Mouse (Mus musculus) adrenal gland, postnatal 0 days (tissue): Measurements from ENCODE around the gene Mdm4. TPM values are rescaled to one million over a fixed set of nuclear protein-coding genes. Genes with fewer than 3 reads are reported as not detected.

Experiments used
- microRNA-seq: library from miRNA; unstranded; fragments of <30 nt; microRNA quantifications from one replicate; pipeline ENCODE4, GENCODE M21; 2016; ENCODE audit warnings: borderline replicate concordance; ENCODE audit not compliant: insufficient number of aligned reads
- polyA plus RNA-seq: library from polyadenylated mRNA; unstranded; fragments of >200 nt; fragmentation: Nextera tagmentation; extraction: Ambion mirVana; gene quantifications from 2 replicates; pipeline ENCODE4 v1.2.1, GENCODE M21; 2015

The Mdm4 gene
- polyA plus RNA-seq = 9.3 and 16.1 TPM in 2 replicates

DNA sequence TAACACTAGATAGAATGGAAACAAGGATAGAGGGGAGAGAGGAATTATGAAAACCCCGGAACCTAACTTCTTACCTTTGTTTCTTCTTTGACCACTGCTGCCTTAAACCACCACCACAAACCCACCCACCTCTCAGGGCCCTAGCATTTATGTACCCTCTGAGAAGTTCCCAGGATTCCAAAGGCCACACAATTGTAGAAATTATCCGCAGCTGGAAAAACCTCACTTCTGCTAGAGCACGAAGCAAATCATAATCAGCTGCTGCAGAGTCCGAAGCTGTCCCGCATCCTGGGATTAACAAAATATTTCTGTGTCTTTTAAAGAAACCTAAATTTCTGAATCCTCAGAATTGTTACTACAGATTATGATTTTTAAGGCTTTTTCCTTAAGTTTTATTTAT is at the start of gene Mdm4:
Gene Mdm4 (minus strand): TSS at position 101 of the 400 bp plus-strand sequence.

DNA sequence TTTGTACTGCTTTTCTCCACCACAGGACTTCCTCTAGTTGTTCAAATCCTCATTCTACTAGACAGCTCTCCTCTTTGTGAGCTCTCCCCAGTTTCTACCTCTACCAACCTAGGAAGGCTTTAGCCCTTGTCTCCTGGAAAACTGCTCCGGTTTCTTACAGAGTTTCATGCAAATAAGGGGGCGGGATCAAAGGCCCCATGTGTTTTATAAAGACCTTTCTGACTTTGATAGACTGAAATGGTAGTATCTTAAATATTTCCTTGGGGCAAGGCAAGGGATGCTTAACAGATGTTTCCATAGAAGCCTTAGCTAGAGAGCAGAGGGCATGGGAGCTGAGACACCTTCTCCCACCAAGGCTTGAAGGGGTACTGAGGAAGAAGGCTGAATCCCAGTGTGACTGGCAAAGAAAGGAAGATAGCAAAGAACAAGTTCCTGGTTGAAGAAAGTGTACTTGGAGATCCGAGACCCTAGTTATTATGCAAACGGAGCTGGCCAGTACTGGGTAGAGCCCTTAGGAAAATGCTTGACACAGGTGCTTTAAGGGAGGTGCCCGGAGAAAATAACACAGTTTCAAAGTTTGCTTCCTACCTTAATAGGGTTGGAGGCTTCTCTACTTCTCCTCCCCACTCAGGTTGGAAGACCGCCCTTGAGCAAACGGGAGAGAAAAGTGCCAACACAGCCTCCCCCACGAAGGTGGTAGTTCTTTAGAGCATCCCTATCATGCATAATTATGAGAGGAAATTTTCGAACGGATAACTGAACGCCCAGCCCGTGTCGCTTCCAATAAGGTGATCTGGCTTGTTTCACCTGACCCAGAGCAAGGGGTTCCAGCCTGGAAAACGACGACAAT is 14.9 kb upstream of the Mdm4 start, which contains the start of gene Pik3c2b:
Gene Pik3c2b (plus strand): TSS at position 657 of the 850 bp plus-strand sequence.

Small RNA genes within 50 kb of the gene (microRNA-seq; reads per million reads assigned to microRNA genes)
- gene Gm44300 = not detected

Other genes starting within 250 kb of the Mdm4 start
- 11.4 and 14.0 TPM in 2 replicates for gene Lrrn2, start 150.3 kb downstream of the Mdm4 start, polyA plus RNA-seq
- gene Pik3c2b, start 15.1 kb upstream of the Mdm4 start, polyA plus RNA-seq = 1.4 and 1.8 TPM in 2 replicates
- gene Ppp1r15b, start 100.6 kb upstream of the Mdm4 start, polyA plus RNA-seq = 15.0 and 16.4 TPM in 2 replicates
- 5.8 and 11.5 TPM in 2 replicates for gene Plekha6, start 133.6 kb upstream of the Mdm4 start, polyA plus RNA-seq